Mouse (Mus musculus) intestine, embryonic 16.5 days (tissue): ENCODE measurements around the gene Maip1. TPM values are rescaled to one million over a fixed set of nuclear protein-coding genes. Genes with fewer than 3 reads are reported as not detected.

Experiments used
- ATAC-seq: fragments of 200-750 bp; cut with Nextera tagmentation; 2 replicates; pipeline ENCODE4 v1.8.0; 2017; ENCODE audit warnings: moderate TSS enrichment, moderate library complexity
- H3K27ac ChIP-seq: fragments of 300-500 bp; sonication (generic); 2 replicates; pipeline ENCODE4 v1.5.1; 2014; ENCODE audit warnings: mild to moderate bottlenecking, low read length
- H3K27me3 ChIP-seq: fragments of 300-500 bp; sonication (generic); replicated peaks from 2 replicates; pipeline ENCODE4 v1.6.1; 2014; ENCODE audit warnings: low read length, control low read depth, mixed read lengths; ENCODE audit not compliant: control insufficient read depth, insufficient read depth
- H3K36me3 ChIP-seq: fragments of 300-500 bp; sonication (generic); 2 replicates; pipeline ENCODE4 v1.6.1; 2014; ENCODE audit warnings: low read length, control low read depth; ENCODE audit not compliant: control insufficient read depth, insufficient read depth
- H3K4me1 ChIP-seq: fragments of 300-500 bp; sonication (generic); 2 replicates; pipeline ENCODE4 v1.6.1; 2014; ENCODE audit warnings: low read length, control low read depth, mixed read lengths; ENCODE audit not compliant: control insufficient read depth, insufficient read depth
- H3K4me2 ChIP-seq: fragments of 300-500 bp; sonication (generic); 2 replicates; pipeline ENCODE4 v1.6.1; 2014; ENCODE audit warnings: low read depth, low read length, control low read depth
- H3K4me3 ChIP-seq: fragments of 300-500 bp; sonication (generic); 2 replicates; pipeline ENCODE4 v1.5.1; 2014; ENCODE audit warnings: mild to moderate bottlenecking, low read length
- H3K9ac ChIP-seq: fragments of 300-500 bp; sonication (generic); 2 replicates; pipeline ENCODE4 v1.6.1; 2014; ENCODE audit warnings: low read depth, low read length
- H3K9me3 ChIP-seq: fragments of 300-500 bp; sonication (generic); 2 replicates; pipeline ENCODE4 v1.6.1; 2016; ENCODE audit warnings: low read length, control low read depth; ENCODE audit not compliant: control insufficient read depth
- WGBS: fragments of 180-500 bp; shearing (Covaris S2); extraction: QIAGEN DNeasy Blood & Tissue Kit; methylation state at CpG from one replicate; pipeline ENCODE4 v1.1.7; 2014; 5-methylcytosine and 5-hydroxymethylcytosine counted together
- polyA plus RNA-seq: library from polyadenylated mRNA; unstranded; fragments of >200 nt; fragmentation: Nextera tagmentation; extraction: Ambion mirVana; gene quantifications from 2 replicates; pipeline ENCODE4 v1.2.1, GENCODE M21; 2015

Gene Maip1
- polyA plus RNA-seq, 1 experiment from 2014 or later, result 18.4 TPM

DNA sequence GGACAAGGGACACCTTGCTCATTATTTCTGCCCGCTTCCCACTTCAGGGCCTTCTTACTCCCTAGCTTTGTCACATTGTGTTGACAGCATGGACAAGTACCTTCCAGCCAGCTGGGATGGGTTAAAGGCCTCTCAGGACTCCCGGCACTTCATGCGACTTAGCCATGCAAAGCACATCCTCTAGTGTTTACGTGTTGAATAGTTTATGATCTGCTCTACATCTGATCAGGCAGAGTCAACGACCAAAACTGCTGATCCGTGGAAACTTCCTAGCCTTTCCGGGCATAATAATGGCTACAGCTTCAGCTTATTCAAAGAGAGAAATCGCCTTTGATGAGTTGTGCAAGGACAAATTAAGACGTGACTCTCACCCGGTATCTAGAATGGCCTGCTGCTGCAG, 39.6 kb downstream of the Maip1 start:
- H3K9me3 ChIP-seq, result no peaks in the 10 kb centered on the region
- no peak overlapping the region for H3K9ac ChIP-seq
- ATAC-seq, result no peak
- H3K27me3 ChIP-seq, result no peaks in the 10 kb centered on the region
- H3K36me3 ChIP-seq, result no peaks in the 10 kb centered on the region
- H3K27ac ChIP-seq, result no peak overlapping the region
- H3K4me3 ChIP-seq, result no peak overlapping the region
- no peaks in the 10 kb centered on the region for H3K4me1 ChIP-seq
- 60% methylated on average over 10 of the region's 10 CpGs for WGBS
- H3K4me2 ChIP-seq, result no peak overlapping the region

DNA sequence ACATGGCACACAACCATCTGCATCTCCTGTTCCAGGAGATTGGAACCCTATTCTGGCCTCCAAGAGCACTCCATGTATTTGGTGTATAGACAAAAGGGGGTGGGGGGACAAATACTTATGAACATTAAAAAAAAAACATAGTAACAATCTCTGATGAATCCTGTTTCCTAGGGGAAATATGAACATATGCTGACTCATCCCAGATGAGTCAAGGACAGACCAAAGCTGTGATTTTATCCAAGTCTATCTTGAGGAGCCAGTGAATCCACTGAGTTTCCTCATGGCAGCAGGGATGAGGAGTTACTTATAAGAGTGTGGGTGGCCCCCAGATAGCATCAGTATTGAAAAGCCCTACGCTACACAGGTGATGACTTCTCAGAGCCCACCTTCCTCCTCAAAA, 44.1 kb downstream of the Maip1 start:
- Histone ChIP-seq H3K4me1 (no peaks in the 10 kb centered on the region), H3K27me3 (no peaks in the 10 kb centered on the region), H3K9me3 (no peaks in the 10 kb centered on the region), H3K4me2 (no peak overlapping the region), H3K27ac (no peak overlapping the region), H3K36me3 (no peaks in the 10 kb centered on the region), H3K4me3 (no peak overlapping the region), H3K9ac (no peak overlapping the region)
- ATAC-seq, result no peak
- 100% methylated on average over 1 of the region's 1 CpGs for WGBS

DNA sequence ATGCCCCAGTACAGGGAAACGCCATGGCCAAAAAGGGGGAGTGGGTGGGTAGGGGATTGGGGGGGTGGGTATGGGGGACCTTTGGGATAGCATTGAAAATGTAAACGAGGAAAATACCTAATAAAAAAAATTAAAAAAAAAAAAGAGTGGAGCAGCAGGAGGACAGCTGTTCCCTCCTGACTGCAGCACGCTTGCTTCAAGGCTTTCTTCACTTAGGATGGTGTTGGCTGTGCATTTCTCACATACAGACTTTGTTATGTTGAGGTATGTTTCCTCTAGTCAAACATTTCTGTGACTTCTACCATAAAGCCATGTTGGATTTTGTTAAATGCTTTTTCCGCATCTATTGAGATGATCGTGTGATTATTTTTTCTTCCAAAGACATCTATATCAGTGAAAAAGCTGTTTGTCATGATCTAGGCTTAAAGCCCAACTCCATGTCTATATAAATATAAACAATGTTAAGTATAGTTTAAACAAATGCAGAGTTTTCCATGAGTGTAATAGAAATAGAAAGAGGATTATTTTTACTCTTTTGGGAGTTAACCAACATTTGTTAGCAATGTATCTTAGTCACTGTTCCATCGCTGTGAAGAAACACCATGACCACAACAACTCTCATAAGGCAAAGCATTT, 54.3 kb downstream of the Maip1 start:
- Histone ChIP-seq H3K27ac (no peak overlapping the region), H3K27me3 (no peaks in the 10 kb centered on the region), H3K36me3 (no peaks in the 10 kb centered on the region), H3K4me2 (no peak overlapping the region), H3K4me1 (no peaks in the 10 kb centered on the region), H3K9ac (no peak overlapping the region), H3K4me3 (no peak overlapping the region), H3K9me3 (no peaks in the 10 kb centered on the region)
- WGBS, result 67% methylated on average over 6 of the region's 6 CpGs
- ATAC-seq, result no peak

Other genes starting within 250 kb of the Maip1 start
- 10.9 and 11.5 TPM in 2 replicates for gene 1700066M21Rik, start 28.7 kb upstream of the Maip1 start, polyA plus RNA-seq
- gene Tyw5, start 773 bp downstream of the Maip1 start, polyA plus RNA-seq, result 19.4 and 20.0 TPM in 2 replicates